Mouse (Mus musculus): ENCODE measurements at regions not wholly inside any gene's neighbourhood (a gene's known extent, or its start where the extent isn't known, plus 50 kb on each side); places are given as distances from the start of the nearest gene placed in this dataset.

- DNase-seq, result no peak
Observed at GRCm38 (mm10) chr7:123907946-123908840, 74.5 kb upstream of the Hs3st4 start.

GRCm38 (mm10) chr7:123921461-123921860 is 61.2 kb upstream of the Hs3st4 start:
- DNase-seq, result no peak

DNA sequence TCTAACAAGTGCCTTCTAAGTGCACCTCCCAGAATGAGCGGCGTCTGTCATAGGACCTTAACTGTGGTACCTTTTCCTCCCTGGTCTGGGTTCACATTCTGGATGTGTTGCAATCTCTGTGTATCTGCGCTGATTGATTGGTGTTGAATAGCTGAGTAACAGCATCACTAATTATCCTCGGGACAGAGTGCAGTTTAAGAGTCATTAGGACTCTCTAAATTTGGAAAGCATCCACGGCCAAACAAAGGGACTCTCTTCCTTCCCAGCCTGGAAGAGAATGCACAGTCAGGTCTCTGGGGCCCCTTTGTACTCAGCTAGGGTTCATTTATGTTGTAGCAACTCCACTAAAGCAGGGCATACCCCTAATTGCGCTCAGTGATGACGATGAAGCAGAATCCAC is 50.2 kb upstream of the Hs3st4 start:
- DNase-seq, result no peak
